Mouse (Mus musculus): ENCODE measurements at regions not wholly inside any gene's neighbourhood (a gene's known extent, or its start where the extent isn't known, plus 50 kb on each side); places are given as distances from the start of the nearest gene placed in this dataset.
A peak's percentile ranks its signal among the peaks of the same experiment; 100 is the strongest.

- peak overlapping the region; percentile 25; the same call in 1 of the 2 replicates for H3K27ac ChIP-seq
- no peaks in the 10 kb centered on the region for H3K9me3 ChIP-seq (replicated peaks)
- H3K4me3 ChIP-seq, result no peak overlapping the region
- H3K4me1 ChIP-seq, result peaks cover 13% of the 10 kb centered on the region; the same call in 1 of the 2 replicates
- H3K36me3 ChIP-seq, result no peaks in the 10 kb centered on the region
- no peaks in the 10 kb centered on the region for H3K27me3 ChIP-seq (ENCODE audit: low read depth, poor library complexity, severe bottlenecking)
- no peak for DNase-seq (ENCODE audit: low spot score)
- WGBS, result 61% methylated on average over 9 of the region's 9 CpGs
Measured at GRCm38 (mm10) chr10:38908277-38908676, 57.0 kb upstream of the Lama4 start.

- Histone ChIP-seq H3K4me1 (peaks cover 13% of the 10 kb centered on the region; the same call in 1 of the 2 replicates), H3K27ac (no peak overlapping the region), H3K36me3 (no peaks in the 10 kb centered on the region), H3K27me3 (ENCODE audit: low read depth, poor library complexity, severe bottlenecking) (no peaks in the 10 kb centered on the region), H3K4me3 (no peak overlapping the region), H3K9me3 (replicated peaks) (no peaks in the 10 kb centered on the region)
- 96% methylated on average over 1 of the region's 1 CpGs for WGBS
- DNase-seq (ENCODE audit: low spot score), result no peak
Measured at GRCm38 (mm10) chr10:38909152-38909732, 56.1 kb upstream of the Lama4 start.

- Histone ChIP-seq H3K4me1 (peaks cover 13% of the 10 kb centered on the region; the same call in 1 of the 2 replicates), H3K9me3 (replicated peaks) (no peaks in the 10 kb centered on the region), H3K4me3 (no peak overlapping the region), H3K27ac (no peak overlapping the region), H3K27me3 (ENCODE audit: low read depth, poor library complexity, severe bottlenecking) (no peaks in the 10 kb centered on the region), H3K36me3 (no peaks in the 10 kb centered on the region)
- WGBS, result 85% methylated on average over 2 of the region's 2 CpGs
- no peak for DNase-seq (ENCODE audit: low spot score)
Measured at GRCm38 (mm10) chr10:38909843-38910242, 55.5 kb upstream of the Lama4 start.

GRCm38 (mm10) chr10:38913013-38913412, 52.3 kb upstream of the Lama4 start:
- no peaks in the 10 kb centered on the region for H3K27me3 ChIP-seq (ENCODE audit: low read depth, poor library complexity, severe bottlenecking)
- no peak overlapping the region for H3K4me3 ChIP-seq
- DNase-seq (ENCODE audit: low spot score), result no peak
- peaks cover 7% of the 10 kb centered on the region; the same call in 1 of the 2 replicates for H3K4me1 ChIP-seq
- no peaks in the 10 kb centered on the region for H3K36me3 ChIP-seq
- WGBS, result 81% methylated on average over 2 of the region's 2 CpGs
- no peaks in the 10 kb centered on the region for H3K9me3 ChIP-seq (replicated peaks)
- no peak overlapping the region for H3K27ac ChIP-seq

All from limb, embryonic 10.5 days (tissue).